Mouse (Mus musculus): ENCODE measurements around the gene Snx29.
"Not testable (repeated sequence)": the region's sequence is repeated elsewhere in the genome, so short reads cannot be mapped to it uniquely, and the experiment has no call there.

The Snx29 gene

GRCm38 (mm10) chr16:11322409-11323323 is at the start of gene Snx29:
TSS of gene Snx29 (plus strand) at chr16:11322908.
- DNase-seq (ENCODE audit: extremely low spot score) = peak; percentile 98

DNA sequence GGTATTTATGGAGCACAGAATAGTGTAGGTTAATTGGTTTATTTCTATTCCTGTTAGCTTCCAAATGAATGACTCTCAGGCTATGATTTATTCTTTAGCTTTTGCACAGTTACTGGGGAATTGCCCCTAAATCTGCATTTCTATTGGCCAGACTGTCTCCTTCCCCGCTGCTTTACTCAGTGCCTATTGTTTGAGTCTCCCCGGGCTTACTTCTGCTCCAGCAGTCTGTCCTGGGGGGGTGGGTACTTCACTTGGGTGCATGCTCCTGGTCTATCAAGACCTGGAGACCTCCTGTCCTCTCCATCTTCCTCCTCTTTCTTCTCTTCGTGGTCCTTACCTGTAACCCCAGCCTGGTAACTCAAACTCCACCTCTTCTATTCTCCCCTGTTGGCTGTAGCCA is 45.8 kb upstream of the Snx29 start:
- no peak for DNase-seq (ENCODE audit: extremely low spot score)

DNA sequence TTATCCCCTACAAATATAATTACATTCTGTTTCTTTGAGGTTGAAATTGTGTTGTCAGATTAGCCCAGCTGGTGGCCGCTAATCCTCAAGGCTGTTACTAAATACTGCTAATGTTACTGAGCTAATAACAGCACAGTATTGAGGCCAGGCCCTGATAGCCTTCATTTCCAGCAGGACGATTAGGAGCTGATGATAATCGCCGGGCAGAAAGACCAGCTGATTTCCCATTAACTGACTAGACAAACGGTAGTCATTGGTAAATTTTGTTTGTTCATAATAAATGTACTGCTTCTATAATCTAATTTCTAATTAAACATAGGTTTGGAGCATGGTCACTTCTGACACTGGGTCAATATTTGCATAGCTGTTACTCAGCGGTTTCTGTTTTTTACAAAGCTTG is 43.9 kb upstream of the Snx29 start:
- DNase-seq (ENCODE audit: extremely low spot score) = no peak

DNA sequence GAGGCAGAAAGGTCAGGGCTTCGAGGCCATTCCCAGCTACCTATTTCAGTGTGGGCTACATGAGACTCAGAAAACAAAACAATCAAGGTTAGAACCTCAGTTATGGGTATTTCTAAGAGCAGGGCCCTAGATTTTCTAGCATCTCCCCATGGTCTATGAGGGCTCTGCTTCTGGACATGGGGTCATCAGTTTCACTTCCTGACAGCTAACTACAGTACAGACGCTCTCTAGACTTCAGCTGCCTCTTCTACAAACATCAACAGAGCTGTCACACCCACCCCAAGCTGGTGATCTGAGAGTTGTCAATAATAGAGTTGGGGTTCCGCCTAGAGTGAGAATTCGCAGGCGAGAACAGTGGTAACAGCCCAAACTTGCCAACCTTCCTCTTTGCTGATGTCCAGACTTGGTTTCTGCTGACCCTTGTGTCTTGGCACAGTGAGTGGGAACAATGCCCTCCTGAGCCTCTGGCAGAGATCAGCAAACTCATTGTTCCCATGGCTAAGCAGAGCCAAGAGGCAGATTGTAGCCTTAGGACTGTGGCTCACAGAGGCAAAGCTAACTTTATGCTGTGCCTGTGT is 40.0 kb upstream of the Snx29 start:
- DNase-seq (ENCODE audit: extremely low spot score) = no peak

DNA sequence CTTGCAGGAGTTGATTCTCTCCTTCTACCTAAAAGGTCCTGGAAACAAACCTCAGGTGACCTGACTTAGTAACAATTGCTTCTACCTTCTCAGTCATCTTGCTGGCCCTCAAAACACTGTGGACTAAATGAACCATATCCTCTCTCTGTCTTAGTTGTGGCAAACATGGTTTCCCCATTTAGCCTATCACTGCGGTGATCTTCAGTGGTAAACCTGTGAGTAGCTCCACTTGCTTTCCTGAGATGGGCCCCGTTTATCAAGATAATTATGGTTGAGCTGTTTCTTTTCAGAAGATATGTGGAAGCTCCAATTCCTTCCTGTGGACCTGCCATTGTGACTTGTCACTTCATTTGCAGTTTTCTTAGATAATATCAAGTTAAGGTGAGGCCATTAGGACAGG is 37.8 kb upstream of the Snx29 start:
- DNase-seq (ENCODE audit: extremely low spot score) = no peak

GRCm38 (mm10) chr16:11285949-11286348 is 36.8 kb upstream of the Snx29 start:
- no peak for DNase-seq (ENCODE audit: extremely low spot score)

DNA sequence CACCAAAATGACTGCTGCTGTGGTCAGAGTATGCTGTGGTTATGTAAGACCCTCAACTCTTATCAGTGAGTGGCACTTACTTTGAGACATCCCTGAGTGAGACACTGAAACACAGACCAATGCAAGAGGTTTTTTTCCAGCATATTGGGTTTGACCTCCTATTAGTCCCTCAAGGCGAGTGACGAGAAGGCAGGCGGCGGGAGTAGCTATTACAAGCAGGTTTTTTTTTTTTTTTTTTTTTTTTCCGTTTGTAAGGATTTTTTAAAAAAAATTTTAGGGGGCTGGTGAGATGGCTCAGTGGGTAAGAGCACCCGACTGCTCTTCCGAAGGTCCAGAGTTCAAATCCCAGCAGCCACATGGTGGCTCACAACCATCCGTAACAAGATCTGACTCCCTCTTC is 33.8 kb upstream of the Snx29 start:
- not testable (repeated sequence) for DNase-seq (ENCODE audit: extremely low spot score)

DNA sequence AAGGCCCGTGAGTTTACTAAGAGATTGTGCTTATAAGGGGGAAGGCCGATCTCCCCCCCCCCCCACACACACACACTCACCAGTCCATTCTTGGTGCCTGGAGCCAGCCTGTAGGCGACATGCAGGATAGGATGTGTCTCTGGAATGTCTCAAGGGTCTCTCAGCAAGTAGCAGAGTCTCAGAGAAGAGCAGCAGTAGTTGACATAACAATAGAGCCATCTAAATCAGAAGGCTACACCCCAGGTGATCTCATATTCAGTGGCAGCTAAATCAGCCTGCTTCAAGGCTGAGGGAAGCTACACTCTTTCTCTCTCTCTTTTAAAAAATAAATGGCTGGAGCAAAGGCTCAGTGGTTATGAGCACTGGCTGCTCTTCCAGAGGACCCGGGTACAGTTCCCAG is 27.1 kb upstream of the Snx29 start:
- DNase-seq (ENCODE audit: extremely low spot score) = not testable (repeated sequence)

DNA sequence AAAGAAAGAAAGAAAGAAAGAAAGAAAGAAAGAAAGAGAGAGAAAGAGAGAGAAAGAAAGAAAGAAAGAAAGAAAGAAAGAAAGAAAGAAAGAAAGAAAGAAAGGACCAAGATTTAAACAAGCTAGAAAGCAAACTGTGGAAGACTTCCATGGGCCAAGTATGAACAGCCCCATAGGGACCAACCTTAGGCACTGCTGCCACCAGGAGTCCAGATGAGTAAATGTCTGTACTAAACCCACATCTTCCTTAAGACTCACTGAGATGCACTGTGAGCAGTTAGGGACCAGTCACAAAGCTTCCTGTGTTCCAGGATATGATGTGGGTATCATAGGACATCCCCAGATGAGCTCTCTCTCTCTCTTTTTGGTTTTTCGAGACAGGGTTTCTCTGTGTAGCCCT is 25.0 kb upstream of the Snx29 start:
- DNase-seq (ENCODE audit: extremely low spot score) = not testable (repeated sequence)

GRCm38 (mm10) chr16:11303741-11304140 is 19.0 kb upstream of the Snx29 start:
- no peak for DNase-seq (ENCODE audit: extremely low spot score)

- no peak for DNase-seq (ENCODE audit: extremely low spot score)
Measured at GRCm38 (mm10) chr16:11305531-11305930, 17.2 kb upstream of the Snx29 start.

GRCm38 (mm10) chr16:11313512-11313911 is 9.2 kb upstream of the Snx29 start, which contains the start of gene Tnfrsf17:
TSS of gene Tnfrsf17 (plus strand) at chr16:11313812.
- no peak for DNase-seq (ENCODE audit: extremely low spot score)

GRCm38 (mm10) chr16:11315786-11316320 is 6.9 kb upstream of the Snx29 start:
- no peak for DNase-seq (ENCODE audit: extremely low spot score)

DNA sequence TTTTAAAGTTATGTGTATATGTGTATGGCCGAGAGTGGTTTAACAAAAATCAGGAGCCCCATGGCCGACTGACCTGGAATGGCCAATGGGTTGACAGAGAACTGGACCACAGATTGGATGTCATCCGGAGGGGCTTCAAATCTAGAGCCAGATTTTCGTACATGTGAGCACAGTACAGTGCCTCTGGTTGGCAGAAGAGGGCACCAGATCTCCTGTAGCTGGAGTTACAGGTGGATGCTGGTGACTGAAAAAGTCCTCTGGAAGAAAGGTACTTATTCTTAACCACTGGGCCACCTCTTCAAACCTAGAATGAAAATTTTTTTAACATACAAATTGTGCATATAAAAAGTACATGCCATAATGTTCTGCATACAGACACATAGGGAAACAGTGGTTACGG is 6.0 kb upstream of the Snx29 start:
- DNase-seq (ENCODE audit: extremely low spot score) = no peak

- peak; percentile 10 for DNase-seq (ENCODE audit: extremely low spot score)
Measured at GRCm38 (mm10) chr16:11317324-11317723, 5.4 kb upstream of the Snx29 start.

DNA sequence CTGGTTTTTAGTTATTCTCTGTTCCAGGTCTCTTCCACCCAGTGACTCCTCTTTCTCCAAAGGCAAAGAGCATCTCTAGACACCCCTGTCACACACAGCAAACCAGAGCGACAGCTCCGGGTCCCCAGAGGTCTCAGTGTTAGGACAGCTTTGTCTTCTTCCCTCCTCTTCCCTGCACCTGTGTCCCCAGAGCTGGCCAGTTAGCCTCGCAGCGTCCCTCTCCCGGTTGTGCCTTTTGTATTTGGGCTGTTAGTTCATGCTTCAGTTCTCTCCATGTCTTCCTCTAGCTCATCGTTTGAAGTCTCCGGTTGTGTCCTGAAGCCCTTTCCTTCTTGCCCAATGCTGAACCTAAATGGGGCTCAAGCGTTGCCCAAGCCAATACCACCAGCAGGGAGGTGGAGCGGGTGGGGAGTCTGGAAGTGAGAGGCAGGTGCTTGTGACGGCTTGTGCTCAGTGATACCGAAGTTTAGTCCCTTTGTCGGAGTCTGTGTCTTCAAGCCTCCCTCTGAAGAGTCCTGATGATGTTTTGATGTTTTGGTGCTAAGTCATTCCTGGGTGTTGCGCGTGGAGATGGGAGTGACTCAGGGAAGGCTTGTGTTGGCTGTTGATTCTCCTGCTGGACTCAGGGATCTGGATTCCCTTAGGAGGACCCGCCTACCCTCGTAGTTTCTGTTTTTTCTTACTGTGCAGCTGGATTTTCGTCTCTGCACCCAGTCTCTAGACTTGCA is 780 bp downstream of the Snx29 start:
- DNase-seq (ENCODE audit: extremely low spot score) = no peak

DNA sequence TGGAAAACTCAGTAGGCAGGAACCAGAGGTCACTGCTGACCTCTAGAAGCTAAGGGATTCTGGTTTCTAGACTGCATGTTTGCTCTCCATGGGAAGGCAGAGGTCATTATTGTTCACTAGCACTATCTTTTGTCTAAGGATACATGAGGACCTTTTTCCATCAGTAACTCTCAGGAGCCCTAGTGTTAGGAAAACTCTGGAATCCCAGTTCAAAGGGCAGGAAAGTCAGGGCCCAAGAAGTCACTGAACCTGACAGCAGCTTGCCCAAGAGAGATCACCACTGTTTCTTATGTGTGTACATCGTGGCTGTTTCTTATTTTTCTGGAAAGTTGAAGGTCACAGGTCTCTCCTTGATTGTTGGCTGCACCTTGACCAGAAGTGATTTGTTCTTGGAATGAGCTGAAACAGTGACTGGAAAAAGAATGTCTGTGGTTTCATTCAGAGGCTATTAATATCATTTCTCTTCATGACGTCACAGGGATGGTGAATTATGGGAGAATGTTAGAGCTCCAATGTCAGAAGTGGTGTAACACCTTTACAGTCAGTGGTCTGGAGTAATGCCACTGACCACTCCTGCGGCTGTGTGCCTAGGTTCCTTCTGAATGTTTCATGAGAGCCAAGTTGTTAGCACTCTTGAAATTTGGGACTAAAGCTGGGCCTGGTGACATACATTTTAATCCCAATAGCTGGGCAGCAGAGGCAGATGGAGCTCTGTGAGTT is 7.5 kb downstream of the Snx29 start:
- DNase-seq (ENCODE audit: extremely low spot score) = no peak

DNA sequence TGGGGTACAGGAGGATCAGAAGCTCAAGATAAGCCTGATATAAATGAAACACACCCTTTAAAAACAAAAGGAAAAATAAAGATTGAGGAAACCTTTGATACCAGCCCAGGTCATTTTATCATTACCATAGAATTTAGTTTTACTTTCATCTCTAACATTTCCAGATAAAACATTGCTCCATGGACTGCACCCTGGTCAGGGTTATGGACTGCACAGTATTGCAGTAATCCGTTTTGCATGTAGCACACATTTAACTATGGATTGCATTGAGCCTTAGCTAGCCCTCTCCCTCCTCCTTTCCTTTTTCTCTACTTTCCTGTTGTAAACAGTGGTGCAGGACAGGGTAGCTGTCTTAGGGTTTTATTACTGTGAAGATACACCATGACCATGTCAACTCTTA is 8.3 kb downstream of the Snx29 start:
- no peak for DNase-seq (ENCODE audit: extremely low spot score)

- DNase-seq (ENCODE audit: extremely low spot score) = no peak
Measured at GRCm38 (mm10) chr16:11343292-11343815, 20.6 kb downstream of the Snx29 start.

- no peak for DNase-seq (ENCODE audit: extremely low spot score)
Measured at GRCm38 (mm10) chr16:11351903-11352302, 29.2 kb downstream of the Snx29 start.

DNA sequence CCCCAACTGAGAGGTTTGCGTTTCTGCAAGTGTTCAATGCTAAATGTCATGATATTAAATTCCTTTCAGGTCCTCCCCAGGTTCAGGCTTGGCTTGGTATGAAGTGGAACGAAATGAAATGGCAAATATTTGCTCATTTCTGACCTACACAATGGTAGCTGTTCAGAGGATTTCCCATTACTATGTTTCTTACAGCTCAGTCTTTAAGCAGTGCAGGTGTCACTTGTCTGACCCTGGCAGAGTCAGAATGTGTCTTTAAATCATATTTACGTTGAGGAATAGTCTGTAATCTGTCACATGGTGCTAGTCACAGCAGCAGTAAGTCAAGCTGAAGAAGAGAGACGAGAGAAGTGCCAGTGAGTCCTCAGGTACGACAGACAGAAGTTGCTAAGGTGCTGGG is 36.5 kb downstream of the Snx29 start:
- DNase-seq (ENCODE audit: extremely low spot score) = no peak

Measured in embryo, embryonic 9.5 days (tissue).